Mouse (Mus musculus): ENCODE measurements around the gene Gpr62. TPM values are rescaled to one million over a fixed set of nuclear protein-coding genes. Genes with fewer than 3 reads are reported as not detected.

The Gpr62 gene
- polyA plus RNA-seq, 1 experiment, result 0.05 TPM

GRCm38 (mm10) chr9:106460401-106461025 lies 5.2 kb downstream of the Gpr62 start:
- WGBS, result 78% methylated on average over 18 of the region's 18 CpGs
- DNase-seq (ENCODE audit: low read depth, low spot score), result no peak

GRCm38 (mm10) chr9:106459946-106460345 lies 5.8 kb downstream of the Gpr62 start:
- no peak for DNase-seq (ENCODE audit: low read depth, low spot score)
- 66% methylated on average over 15 of the region's 15 CpGs for WGBS

- no peak for DNase-seq (ENCODE audit: low read depth, low spot score)
- WGBS, result 88% methylated on average over 5 of the region's 5 CpGs
Measured at GRCm38 (mm10) chr9:106457920-106458319, 7.8 kb downstream of the Gpr62 start.

GRCm38 (mm10) chr9:106457163-106457559 lies 8.6 kb downstream of the Gpr62 start:
- DNase-seq (ENCODE audit: low read depth, low spot score), result no peak
- WGBS, result 79% methylated on average over 9 of the region's 9 CpGs

GRCm38 (mm10) chr9:106456325-106457162 lies 9.2 kb downstream of the Gpr62 start:
- no peak for DNase-seq (ENCODE audit: low read depth, low spot score)
- 73% methylated on average over 15 of the region's 15 CpGs for WGBS

- DNase-seq (ENCODE audit: low read depth, low spot score), result no peak
- 67% methylated on average over 17 of the region's 17 CpGs for WGBS
Measured at GRCm38 (mm10) chr9:106454888-106455681, 10.7 kb downstream of the Gpr62 start.

GRCm38 (mm10) chr9:106454071-106454761 lies 11.5 kb downstream of the Gpr62 start:
- WGBS, result 20% methylated on average over 20 of the region's 20 CpGs
- no peak for DNase-seq (ENCODE audit: low read depth, low spot score)

- under 1% methylated on average over 55 of the region's 74 CpGs for WGBS
- no peak for DNase-seq (ENCODE audit: low read depth, low spot score)
Measured at GRCm38 (mm10) chr9:106453271-106454070, 12.3 kb downstream of the Gpr62 start, which contains the start of gene Pcbp4. Gene Pcbp4 (plus strand): TSS chr9:106453291.

- WGBS, result 53% methylated on average over 7 of the region's 7 CpGs
Measured at GRCm38 (mm10) chr9:106452821-106453220, 12.9 kb downstream of the Gpr62 start.

GRCm38 (mm10) chr9:106452351-106452750 lies 13.4 kb downstream of the Gpr62 start:
- 80% methylated on average over 6 of the region's 6 CpGs for WGBS
- DNase-seq (ENCODE audit: low read depth, low spot score), result no peak

More at GRCm38 (mm10) chr9:106452821-106453220, 12.9 kb downstream of the Gpr62 start:
- DNase-seq (ENCODE audit: low read depth, low spot score), result no peak

GRCm38 (mm10) chr9:106451899-106452298 lies 13.8 kb downstream of the Gpr62 start:
- 84% methylated on average over 2 of the region's 2 CpGs for WGBS

GRCm38 (mm10) chr9:106451298-106451697 lies 14.4 kb downstream of the Gpr62 start:
- DNase-seq (ENCODE audit: low read depth, low spot score), result no peak
- WGBS, result 82% methylated on average over 11 of the region's 11 CpGs

More at GRCm38 (mm10) chr9:106451899-106452298, 13.8 kb downstream of the Gpr62 start:
- DNase-seq (ENCODE audit: low read depth, low spot score), result no peak

GRCm38 (mm10) chr9:106450661-106451060 lies 15.1 kb downstream of the Gpr62 start:
- WGBS, result 34% methylated on average over 9 of the region's 9 CpGs
- DNase-seq (ENCODE audit: low read depth, low spot score), result no peak

GRCm38 (mm10) chr9:106449947-106450346 lies 15.8 kb downstream of the Gpr62 start:
- WGBS, result 89% methylated on average over 8 of the region's 8 CpGs
- no peak for DNase-seq (ENCODE audit: low read depth, low spot score)

GRCm38 (mm10) chr9:106448498-106449031 lies 17.2 kb downstream of the Gpr62 start:
- WGBS, result under 1% methylated on average over 23 of the region's 23 CpGs
- DNase-seq (ENCODE audit: low read depth, low spot score), result peak; percentile 67

GRCm38 (mm10) chr9:106447951-106448350 lies 17.8 kb downstream of the Gpr62 start:
- no peak for DNase-seq (ENCODE audit: low read depth, low spot score)
- WGBS, result 18% methylated on average over 9 of the region's 9 CpGs

GRCm38 (mm10) chr9:106447348-106447747 lies 18.4 kb downstream of the Gpr62 start, which contains the start of the genes Abhd14b and Abhd14a:
Gene Abhd14b (plus strand): TSS chr9:106447459.
Gene Abhd14a (minus strand): TSS chr9:106447678.
- WGBS, result under 1% methylated on average over 24 of the region's 24 CpGs
- DNase-seq (ENCODE audit: low read depth, low spot score), result peak; percentile 88

GRCm38 (mm10) chr9:106444836-106445235 lies 20.9 kb downstream of the Gpr62 start:
- WGBS, result 70% methylated on average over 4 of the region's 4 CpGs
- no peak for DNase-seq (ENCODE audit: low read depth, low spot score)

Measured in large intestine, adult 2 months (tissue).